Mouse (Mus musculus) stomach, postnatal 0 days (tissue): ENCODE measurements at regions not wholly inside any gene's neighbourhood (a gene's known extent, or its start where the extent isn't known, plus 50 kb on each side); places are given as distances from the start of the nearest gene placed in this dataset.

Experiments
- ATAC-seq: fragments of 200-750 bp; cut with Nextera tagmentation; 2 replicates; pipeline ENCODE4 v1.8.0; 2017; ENCODE audit not compliant: low FRiP score, low TSS enrichment
- DNase-seq: peaks from one replicate; pipeline ENCODE4 v3.0.0-alpha.2; 2016; ENCODE audit warnings: low spot score
- H3K27ac ChIP-seq: fragments of 300-500 bp; sonication (generic); replicated peaks from 2 replicates; pipeline ENCODE4 v1.5.1; 2014; ENCODE audit warnings: mild to moderate bottlenecking, control low read depth
- H3K27me3 ChIP-seq: fragments of 300-500 bp; sonication (generic); 2 replicates; pipeline ENCODE4 v1.6.1; 2014; ENCODE audit warnings: low read length; ENCODE audit not compliant: control insufficient read depth, insufficient read depth
- H3K36me3 ChIP-seq: fragments of 300-500 bp; sonication (generic); 2 replicates; pipeline ENCODE4 v1.6.1; 2014; ENCODE audit warnings: low read length, mixed read lengths; ENCODE audit not compliant: control insufficient read depth, insufficient read depth
- H3K4me1 ChIP-seq: fragments of 300-500 bp; sonication (generic); replicated peaks from 2 replicates; pipeline ENCODE4 v1.6.1; 2014; ENCODE audit warnings: antibody characterized with exemption; ENCODE audit not compliant: control insufficient read depth, insufficient read depth
- H3K4me2 ChIP-seq: fragments of 300-500 bp; sonication (generic); replicated peaks from 2 replicates; pipeline ENCODE4 v1.6.1; 2014; ENCODE audit warnings: low read depth, mild to moderate bottlenecking, control low read depth, moderate library complexity
- H3K4me3 ChIP-seq: fragments of 300-500 bp; sonication (generic); 2 replicates; pipeline ENCODE4 v1.5.1; 2014; ENCODE audit warnings: low read depth, low read length, control low read depth
- H3K9ac ChIP-seq: fragments of 300-500 bp; sonication (generic); 2 replicates; pipeline ENCODE4 v1.6.1; 2014; ENCODE audit warnings: mild to moderate bottlenecking, low read length, control low read depth, mixed read lengths
- H3K9me3 ChIP-seq: fragments of 300-500 bp; sonication (generic); 2 replicates; pipeline ENCODE4 v1.6.1; 2016; ENCODE audit warnings: low read length; ENCODE audit not compliant: control insufficient read depth
- CTCF ChIP-seq: IDR thresholded peaks from 2 replicates; pipeline ENCODE4 v1.5.1; 2016; ENCODE audit warnings: antibody characterized with exemption, low read depth, mild to moderate bottlenecking, moderate library complexity
- EP300 ChIP-seq: optimal IDR thresholded peaks from 2 replicates; pipeline ENCODE3; 2016; ENCODE audit warnings: antibody characterized with exemption
- WGBS: fragments of 180-500 bp; shearing (Covaris S2); extraction: QIAGEN DNeasy Blood & Tissue Kit; methylation state at CpG from one replicate; pipeline ENCODE4 v1.1.7; 2014; 5-methylcytosine and 5-hydroxymethylcytosine counted together

- H3K27me3 ChIP-seq: no peaks in the 10 kb centered on the region
- H3K9ac ChIP-seq: no peak overlapping the region
- no peaks in the 10 kb centered on the region for H3K9me3 ChIP-seq
- H3K36me3 ChIP-seq: no peaks in the 10 kb centered on the region
- TF ChIP-seq CTCF: no peak
- no peak for TF ChIP-seq EP300
- H3K4me1 ChIP-seq: no peaks in the 10 kb centered on the region
- ATAC-seq: no peak
- H3K4me3 ChIP-seq: no peak overlapping the region
- WGBS: 70% methylated on average over 3 of the region's 3 CpGs
- H3K27ac ChIP-seq: no peak overlapping the region
- DNase-seq: no peak
- no peak overlapping the region for H3K4me2 ChIP-seq
Observed at GRCm38 (mm10) chr9:91959076-91959475, 233.7 kb upstream of the Plscr5 start.

GRCm38 (mm10) chr9:91958421-91958820 lies 234.3 kb upstream of the Plscr5 start:
- no peaks in the 10 kb centered on the region for H3K4me1 ChIP-seq
- H3K4me2 ChIP-seq: no peak overlapping the region
- no peak overlapping the region for H3K4me3 ChIP-seq
- WGBS: 49% methylated on average over 3 of the region's 3 CpGs
- no peaks in the 10 kb centered on the region for H3K36me3 ChIP-seq
- DNase-seq: no peak
- H3K27ac ChIP-seq: no peak overlapping the region
- no peaks in the 10 kb centered on the region for H3K27me3 ChIP-seq
- ATAC-seq: no peak
- TF ChIP-seq CTCF (no peak), EP300 (no peak)
- H3K9me3 ChIP-seq: no peaks in the 10 kb centered on the region
- no peak overlapping the region for H3K9ac ChIP-seq

DNA sequence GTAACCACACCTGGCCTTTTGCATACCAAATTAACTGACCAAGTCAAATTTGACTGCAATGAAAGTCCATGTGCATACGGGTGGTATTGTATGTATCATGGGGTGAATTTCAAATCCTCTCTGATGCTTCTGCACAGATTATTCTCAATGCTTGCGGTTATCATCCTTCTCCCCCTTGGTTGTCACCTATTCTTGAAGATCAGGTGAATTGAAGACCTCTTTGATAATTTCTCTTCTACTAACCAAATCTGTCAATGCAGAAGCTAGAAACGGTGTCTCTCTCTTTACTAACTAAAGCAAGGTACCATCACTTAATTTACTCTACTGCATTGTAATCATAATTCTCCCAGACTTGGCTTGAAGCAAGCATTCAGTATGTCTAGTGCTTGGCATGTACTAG lies 235.7 kb upstream of the Plscr5 start:
- no peak for TF ChIP-seq CTCF
- no peak for TF ChIP-seq EP300
- WGBS: 84% methylated on average over 3 of the region's 3 CpGs
- Histone ChIP-seq H3K4me3 (no peak overlapping the region), H3K36me3 (no peaks in the 10 kb centered on the region), H3K9me3 (no peaks in the 10 kb centered on the region), H3K9ac (no peak overlapping the region), H3K27me3 (no peaks in the 10 kb centered on the region), H3K4me2 (no peak overlapping the region), H3K27ac (no peak overlapping the region), H3K4me1 (no peaks in the 10 kb centered on the region)
- DNase-seq (no peak), ATAC-seq (no peak)

DNA sequence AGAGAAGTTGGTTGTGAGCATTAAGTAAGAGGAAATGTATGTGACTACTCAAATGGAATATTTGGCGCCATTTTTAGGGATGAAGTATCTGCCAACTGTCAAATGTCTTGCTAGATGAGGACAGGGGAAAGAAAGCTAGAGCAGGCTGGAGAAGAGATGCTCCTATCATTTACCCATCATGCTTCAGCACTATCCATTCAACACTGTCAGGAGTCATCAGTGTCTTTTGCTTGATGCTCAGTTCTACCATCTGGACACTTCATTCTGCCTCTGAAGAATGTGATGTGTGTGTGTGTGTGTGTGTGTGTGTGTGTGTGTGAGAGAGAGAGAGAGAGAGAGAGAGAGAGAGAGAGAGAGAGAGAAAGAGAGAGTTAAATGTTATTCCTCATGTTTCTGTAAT lies 244.0 kb upstream of the Plscr5 start:
- DNase-seq (no peak), ATAC-seq (no peak)
- H3K9me3 ChIP-seq: no peaks in the 10 kb centered on the region
- no peaks in the 10 kb centered on the region for H3K4me1 ChIP-seq
- TF ChIP-seq CTCF (no peak), EP300 (no peak)
- H3K27me3 ChIP-seq: no peaks in the 10 kb centered on the region
- no peak overlapping the region for H3K4me2 ChIP-seq
- no peak overlapping the region for H3K9ac ChIP-seq
- 53% methylated on average over 1 of the region's 1 CpGs for WGBS
- no peak overlapping the region for H3K4me3 ChIP-seq
- H3K27ac ChIP-seq: no peak overlapping the region
- no peaks in the 10 kb centered on the region for H3K36me3 ChIP-seq

DNA sequence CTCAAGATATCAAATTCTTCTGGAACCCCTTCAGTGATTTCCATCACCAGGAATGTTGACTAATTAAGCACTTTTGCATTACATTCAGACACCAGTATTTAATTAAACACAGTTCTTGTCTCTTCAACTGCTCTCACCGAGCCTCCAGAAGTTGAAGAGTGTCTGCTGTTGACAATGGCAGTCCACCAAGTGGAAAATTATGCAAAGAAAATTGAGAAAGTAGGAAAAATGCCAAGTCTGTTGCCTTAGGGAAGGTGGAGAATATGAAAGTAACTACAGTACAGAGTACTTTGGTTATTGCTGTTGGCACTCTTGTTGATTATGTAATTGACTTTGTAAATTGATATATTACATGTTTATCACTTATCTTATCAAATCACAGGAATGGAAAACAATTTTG lies 250.7 kb upstream of the Plscr5 start:
- WGBS: 39% methylated on average over 1 of the region's 1 CpGs
- Histone ChIP-seq H3K4me2 (no peak overlapping the region), H3K9me3 (no peaks in the 10 kb centered on the region), H3K4me3 (no peak overlapping the region), H3K4me1 (no peaks in the 10 kb centered on the region), H3K27me3 (no peaks in the 10 kb centered on the region), H3K27ac (no peak overlapping the region), H3K9ac (no peak overlapping the region), H3K36me3 (no peaks in the 10 kb centered on the region)
- no peak for ATAC-seq
- DNase-seq: no peak
- no peak for TF ChIP-seq CTCF
- TF ChIP-seq EP300: no peak

DNA sequence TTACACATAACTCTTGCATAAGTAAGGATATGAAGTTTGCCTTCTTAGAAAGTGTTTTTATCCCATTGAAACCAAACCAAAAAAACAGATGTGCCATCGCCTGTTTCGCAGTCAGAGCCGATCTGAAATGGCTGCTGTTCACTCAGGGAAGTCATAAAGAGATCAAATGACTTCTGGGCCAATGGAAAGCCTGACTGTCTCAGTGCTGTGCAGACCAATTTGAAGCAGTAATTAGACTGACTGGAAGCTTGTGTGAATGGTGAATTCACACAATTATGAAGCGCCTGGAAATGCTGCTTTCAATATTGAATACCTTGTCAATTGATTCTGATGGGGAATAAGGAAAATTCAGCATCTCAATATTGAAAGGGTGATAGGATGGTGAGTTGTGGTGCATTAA lies 254.0 kb upstream of the Plscr5 start:
- Histone ChIP-seq H3K9ac (no peak overlapping the region), H3K36me3 (no peaks in the 10 kb centered on the region), H3K27me3 (no peaks in the 10 kb centered on the region), H3K27ac (no peak overlapping the region), H3K9me3 (no peaks in the 10 kb centered on the region), H3K4me1 (no peaks in the 10 kb centered on the region), H3K4me3 (no peak overlapping the region), H3K4me2 (no peak overlapping the region)
- DNase-seq (no peak), ATAC-seq (no peak)
- no peak for TF ChIP-seq CTCF
- no peak for TF ChIP-seq EP300
- 71% methylated on average over 4 of the region's 4 CpGs for WGBS
